Comparison of ENCODE assay signal across 8 mouse cellular contexts in the genomic region with DNA sequence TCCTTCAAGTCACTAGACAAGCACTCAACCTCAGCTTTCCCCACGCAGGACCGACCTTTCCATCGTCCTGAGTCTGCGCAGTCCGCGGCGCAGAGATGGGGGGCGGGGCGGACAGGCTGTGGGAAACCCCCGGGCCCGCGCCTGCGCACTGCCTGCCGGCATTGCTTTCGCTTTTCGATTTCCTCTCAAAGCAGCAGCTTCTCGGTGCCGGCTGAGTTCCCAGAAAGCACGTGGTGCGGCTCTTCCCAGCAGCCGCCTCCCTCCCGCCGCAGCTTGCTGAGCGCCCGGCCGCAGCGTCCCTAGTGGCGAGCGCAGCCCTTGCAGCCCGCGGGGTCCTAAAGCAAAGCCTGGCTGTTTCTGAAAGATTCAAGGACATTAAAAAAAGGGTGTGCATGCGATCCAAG. TPM values are rescaled to one million over a fixed set of nuclear protein-coding genes. Genes with fewer than 3 reads are reported as not detected.
DNase-seq lines count a peak whose midpoint lies in the region; ATAC-seq and TF ChIP-seq lines count a peak whose summit lies in the region.

No protein-coding gene starts in this region.

- H3K27ac ChIP-seq in gastrocnemius, adult 2 months: peak overlapping the region; percentile 96
- H3K27ac ChIP-seq in hindbrain, postnatal 0 days: peak overlapping the region; percentile 89
- H3K27ac ChIP-seq in left cerebral cortex, adult 2 months: peak overlapping the region; percentile 87

- no peaks in the 10 kb centered on the region for H3K27me3 ChIP-seq in hindbrain, postnatal 0 days (ENCODE audit: insufficient read depth, low read length)

- WGBS in hindbrain, postnatal 0 days: under 1% methylated on average over 32 of the region's 32 CpGs

- no peaks in the 10 kb centered on the region for H3K9me3 ChIP-seq in hindbrain, postnatal 0 days (ENCODE audit: low read length)

- no peaks in the 10 kb centered on the region for H3K36me3 ChIP-seq in hindbrain, postnatal 0 days (ENCODE audit: insufficient read depth, low read length)

- peak overlapping the region; percentile 58 for H3K4me2 ChIP-seq in hindbrain, postnatal 0 days (ENCODE audit: low read depth, low read length)

- peak; percentile 80 for DNase-seq in WW6 (ENCODE audit: low read depth, low spot score)
- DNase-seq in cerebellum, postnatal 4 days (ENCODE audit: low spot score in 2 of 2): peak; percentile 98 to 99
- peak; percentile 99 for DNase-seq in gastrocnemius, adult 2 months
- DNase-seq in hindbrain, postnatal 0 days (ENCODE audit: low spot score): peak; percentile 98
- DNase-seq in left cerebral cortex, adult 2 months (ENCODE audit: extremely low spot score in 1 of 2, low spot score in 2 of 2): peak; percentile 99
- peak; percentile 98 for DNase-seq in right cerebral cortex, adult 2 months (ENCODE audit: low spot score in 2 of 2)
- peak; percentile 98 for DNase-seq in urinary bladder, postnatal 14 days (ENCODE audit: low spot score)

- H3K9ac ChIP-seq in hindbrain, postnatal 0 days (replicated peaks; ENCODE audit: low read length): peak overlapping the region; percentile 55

- ATAC-seq in hindbrain, postnatal 0 days: peak; percentile 98
- peak; percentile 100 for ATAC-seq in megakaryocyte, adult 5-6 weeks (ENCODE audit: poor library complexity, severe bottlenecking)

- intact Hi-C loops in gastrocnemius, adult 2 months (cut with DNase I): no loop called here
- intact Hi-C loops in left cerebral cortex, adult 2 months (cut with DNase I): no loop called here

- H3K4me1 ChIP-seq in hindbrain, postnatal 0 days (ENCODE audit: insufficient read depth, low read length): no peaks in the 10 kb centered on the region

- TF ChIP-seq CTCF in gastrocnemius, adult 2 months (IDR thresholded peaks at IDR 0.05): no peak
- TF ChIP-seq CTCF in hindbrain, postnatal 0 days (IDR thresholded peaks at IDR 0.05; ENCODE audit: low read depth): peak; percentile 93
- peak; percentile 100 for TF ChIP-seq CTCF in left cerebral cortex, adult 2 months (IDR thresholded peaks at IDR 0.05)

- peak overlapping the region; percentile 81 for H3K4me3 ChIP-seq in gastrocnemius, adult 2 months
- H3K4me3 ChIP-seq in hindbrain, postnatal 0 days (ENCODE audit: low read length): peak overlapping the region; percentile 31
- peak overlapping the region; percentile 46 for H3K4me3 ChIP-seq in left cerebral cortex, adult 2 months

RNA-seq across cellular contexts. Expression of a gene that starts 5.6 kb away (rescaled TPM):
- 10 to 100 TPM in 1 of 2 experiments, 1 to 10 TPM in 1; 9.2 to 16.4 TPM for total RNA-seq in gastrocnemius, adult 2 months (2021)
- total RNA-seq in hindbrain, postnatal 0 days (2014; rRNA removed): 25.3 and 25.7 TPM in 2 replicates
- 16.6 and 17.0 TPM in 2 replicates for polyA plus RNA-seq in hindbrain, postnatal 0 days (2015; fragmentation: Nextera tagmentation; extraction: Ambion mirVana)
- 10 to 100 TPM; 18.0 to 18.3 TPM for total RNA-seq in left cerebral cortex, adult 2 months (2021)
- 137 and 153 TPM in 2 replicates for total RNA-seq in megakaryocyte, adult 5-6 weeks (2015)
- total RNA-seq in megakaryocyte, adult 5-6 weeks (2017): 137 and 148 TPM in 2 replicates

Comparison
In these comparisons a context has a peak if more than half of its experiments do, and no peak if none do; other contexts are left out.
1. Peak in every context shown above with its lines: DNase-seq, ATAC-seq, H3K4me3 ChIP-seq and H3K27ac ChIP-seq.
2. H3K4me3 ChIP-seq: peak in every context shown above with its lines; median percentile 81 in gastrocnemius, adult 2 months; 46 in left cerebral cortex, adult 2 months; 31 in hindbrain, postnatal 0 days.